Mouse (Mus musculus) megakaryocyte, embryonic 14.5 days (primary cell): ENCODE measurements at regions not wholly inside any gene's neighbourhood (a gene's known extent, or its start where the extent isn't known, plus 50 kb on each side); places are given as distances from the start of the nearest gene placed in this dataset.

ENCODE experiments used
- H3K27me3 ChIP-seq: replicated peaks from 2 replicates; pipeline ENCODE3; 2012; ENCODE audit warnings: inconsistent platforms
- H3K36me3 ChIP-seq: replicated peaks from 2 replicates; pipeline ENCODE3; 2012; ENCODE audit warnings: low read length, inconsistent platforms, mixed read lengths
- H3K4me1 ChIP-seq: 2 replicates; pipeline ENCODE4 v1.6.1; 2012; ENCODE audit warnings: inconsistent platforms
- H3K4me3 ChIP-seq: replicated peaks from 2 replicates; pipeline ENCODE3; 2012; ENCODE audit warnings: moderate library complexity, mild to moderate bottlenecking, inconsistent platforms
- H3K9me3 ChIP-seq: 2 replicates; pipeline ENCODE4 v1.6.1; 2012; ENCODE audit warnings: inconsistent platforms
- FLI1 ChIP-seq: IDR thresholded peaks from 2 replicates; pipeline ENCODE4 v1.6.1; 2012; ENCODE audit warnings: low read length, inconsistent platforms, mixed read lengths
- GATA1 ChIP-seq: IDR thresholded peaks from 3 replicates; pipeline ENCODE4 v1.6.1; 2012; ENCODE audit warnings: mixed read lengths, low read length, inconsistent platforms, borderline replicate concordance

GRCm38 (mm10) chr6:135453041-135453440 is 90.7 kb downstream of the Emp1 start:
- peaks cover 19% of the 10 kb centered on the region; the same call in 1 of the 2 replicates for H3K9me3 ChIP-seq
- TF ChIP-seq FLI1 (no peak), GATA1 (no peak)
- no peaks in the 10 kb centered on the region for H3K27me3 ChIP-seq
- no peaks in the 10 kb centered on the region for H3K36me3 ChIP-seq
- no peak overlapping the region for H3K4me3 ChIP-seq
- peaks cover 39% of the 10 kb centered on the region for H3K4me1 ChIP-seq

- TF ChIP-seq FLI1 (no peak), GATA1 (no peak)
- Histone ChIP-seq H3K36me3 (no peaks in the 10 kb centered on the region), H3K4me3 (no peak overlapping the region), H3K4me1 (no peaks in the 10 kb centered on the region), H3K27me3 (no peaks in the 10 kb centered on the region), H3K9me3 (peaks cover 7% of the 10 kb centered on the region; the same call in 1 of the 2 replicates)
These were observed 110.2 kb downstream of the Emp1 start for GRCm38 (mm10) chr6:135472495-135472894.

- peaks cover 5% of the 10 kb centered on the region; the same call in 1 of the 2 replicates for H3K4me1 ChIP-seq
- H3K9me3 ChIP-seq: peaks cover 7% of the 10 kb centered on the region; the same call in 1 of the 2 replicates
- no peaks in the 10 kb centered on the region for H3K36me3 ChIP-seq
- TF ChIP-seq GATA1: no peak
- TF ChIP-seq FLI1: no peak
- H3K27me3 ChIP-seq: no peaks in the 10 kb centered on the region
- H3K4me3 ChIP-seq: peak overlapping the region; percentile 46
These were observed 110.8 kb downstream of the Emp1 start for GRCm38 (mm10) chr6:135473146-135473545.

- Histone ChIP-seq H3K36me3 (no peaks in the 10 kb centered on the region), H3K4me1 (peaks cover 3% of the 10 kb centered on the region; the same call in 1 of the 2 replicates), H3K4me3 (no peak overlapping the region), H3K27me3 (peaks cover 9% of the 10 kb centered on the region), H3K9me3 (no peaks in the 10 kb centered on the region)
- TF ChIP-seq FLI1 (no peak), GATA1 (no peak)
These were observed 126.5 kb downstream of the Emp1 start for GRCm38 (mm10) chr6:135488795-135489194.

GRCm38 (mm10) chr6:135493983-135494382 is 131.6 kb downstream of the Emp1 start:
- TF ChIP-seq FLI1: no peak
- no peak for TF ChIP-seq GATA1

GRCm38 (mm10) chr6:135495841-135496240 is 133.5 kb downstream of the Emp1 start:
- Histone ChIP-seq H3K9me3 (peaks cover 16% of the 10 kb centered on the region), H3K27me3 (peaks cover 6% of the 10 kb centered on the region)

More at GRCm38 (mm10) chr6:135493983-135494382, 131.6 kb downstream of the Emp1 start:
- Histone ChIP-seq H3K9me3 (peaks cover 16% of the 10 kb centered on the region), H3K36me3 (no peaks in the 10 kb centered on the region), H3K27me3 (peaks cover 4% of the 10 kb centered on the region), H3K4me1 (peaks cover 19% of the 10 kb centered on the region; the same call in 1 of the 2 replicates), H3K4me3 (no peak overlapping the region)

GRCm38 (mm10) chr6:135498592-135498991 is 136.2 kb downstream of the Emp1 start:
- H3K9me3 ChIP-seq: peaks cover 16% of the 10 kb centered on the region
- no peak overlapping the region for H3K4me3 ChIP-seq
- H3K4me1 ChIP-seq: peaks cover 19% of the 10 kb centered on the region; the same call in 1 of the 2 replicates
- peaks cover 2% of the 10 kb centered on the region for H3K27me3 ChIP-seq
- TF ChIP-seq GATA1: no peak
- TF ChIP-seq FLI1: no peak
- no peaks in the 10 kb centered on the region for H3K36me3 ChIP-seq

More at GRCm38 (mm10) chr6:135495841-135496240, 133.5 kb downstream of the Emp1 start:
- H3K4me3 ChIP-seq: no peak overlapping the region
- H3K4me1 ChIP-seq: peaks cover 19% of the 10 kb centered on the region; the same call in 1 of the 2 replicates
- TF ChIP-seq GATA1 (no peak), FLI1 (no peak)
- no peaks in the 10 kb centered on the region for H3K36me3 ChIP-seq

- no peak overlapping the region for H3K4me3 ChIP-seq
- peaks cover 13% of the 10 kb centered on the region for H3K9me3 ChIP-seq
- peaks cover 19% of the 10 kb centered on the region; the same call in 1 of the 2 replicates for H3K4me1 ChIP-seq
- no peaks in the 10 kb centered on the region for H3K36me3 ChIP-seq
- no peak for TF ChIP-seq GATA1
- TF ChIP-seq FLI1: no peak
- peaks cover 2% of the 10 kb centered on the region for H3K27me3 ChIP-seq
These were observed 138.0 kb downstream of the Emp1 start for GRCm38 (mm10) chr6:135500381-135500780.

GRCm38 (mm10) chr6:135501791-135502190 is 139.4 kb downstream of the Emp1 start:
- Histone ChIP-seq H3K27me3 (peaks cover 2% of the 10 kb centered on the region), H3K36me3 (no peaks in the 10 kb centered on the region), H3K9me3 (peaks cover 6% of the 10 kb centered on the region), H3K4me1 (peaks cover 8% of the 10 kb centered on the region; the same call in 1 of the 2 replicates), H3K4me3 (no peak overlapping the region)
- TF ChIP-seq FLI1 (no peak), GATA1 (no peak)

GRCm38 (mm10) chr6:135502405-135502804 is 140.1 kb downstream of the Emp1 start:
- no peak overlapping the region for H3K4me3 ChIP-seq
- peaks cover 2% of the 10 kb centered on the region; the same call in 1 of the 2 replicates for H3K9me3 ChIP-seq
- peaks cover 2% of the 10 kb centered on the region for H3K27me3 ChIP-seq
- TF ChIP-seq GATA1 (no peak), FLI1 (no peak)
- no peaks in the 10 kb centered on the region for H3K36me3 ChIP-seq
- H3K4me1 ChIP-seq: peaks cover 3% of the 10 kb centered on the region; the same call in 1 of the 2 replicates
